Mouse (Mus musculus): Measurements from ENCODE around the gene Slc29a4.

GRCm38 (mm10) chr5:142766708-142767107 is 74.4 kb downstream of the Slc29a4 start:
- TF ChIP-seq CTCF (IDR thresholded peaks at IDR 0.05; ENCODE audit: low read depth, low read length) (no peak), POLR2A (IDR thresholded peaks at IDR 0.05; ENCODE audit: borderline replicate concordance, low read depth, low read length) (no peak)
